Mouse (Mus musculus) limb, embryonic 14.5 days (tissue): Measurements from ENCODE around the gene Gga1. TPM values are rescaled to one million over a fixed set of nuclear protein-coding genes. Genes with fewer than 3 reads are reported as not detected.
A peak's percentile ranks its signal among the peaks of the same experiment; 100 is the strongest.

Experiments used
- ATAC-seq: fragments of 200-750 bp; cut with Nextera tagmentation; 2 replicates; pipeline ENCODE4 v1.8.0; 2017; ENCODE audit warnings: low read depth, moderate number of reproducible peaks, moderate TSS enrichment; ENCODE audit not compliant: low FRiP score
- DNase-seq: peaks from one replicate; pipeline ENCODE4 v3.0.0-alpha.2; 2015; ENCODE audit warnings: low spot score
- H3K27ac ChIP-seq: fragments of 300-500 bp; sonication (generic); replicated peaks from 2 replicates; pipeline ENCODE4 v1.5.1; 2014; ENCODE audit warnings: low read depth, mild to moderate bottlenecking, low read length, moderate library complexity, mixed read lengths
- H3K27me3 ChIP-seq: fragments of 300-500 bp; sonication (generic); 2 replicates; pipeline ENCODE4 v1.6.1; 2014; ENCODE audit warnings: low read length, mixed read lengths; ENCODE audit not compliant: control insufficient read depth, insufficient read depth
- H3K36me3 ChIP-seq: fragments of 300-500 bp; sonication (generic); 2 replicates; pipeline ENCODE4 v1.6.1; 2014; ENCODE audit warnings: mild to moderate bottlenecking, low read length, moderate library complexity, mixed read lengths; ENCODE audit not compliant: control insufficient read depth, insufficient read depth
- H3K4me1 ChIP-seq: fragments of 300-500 bp; sonication (generic); 2 replicates; pipeline ENCODE4 v1.6.1; 2014; ENCODE audit warnings: antibody characterized with exemption, low read length, mixed read lengths; ENCODE audit not compliant: control insufficient read depth, insufficient read depth
- H3K4me2 ChIP-seq: fragments of 300-500 bp; sonication (generic); replicated peaks from 2 replicates; pipeline ENCODE4 v1.6.1; 2014; ENCODE audit warnings: low read depth, mild to moderate bottlenecking, low read length, moderate library complexity; ENCODE audit not compliant: severe bottlenecking
- H3K4me3 ChIP-seq: fragments of 300-500 bp; sonication (generic); replicated peaks from 2 replicates; pipeline ENCODE4 v1.5.1; 2014; ENCODE audit warnings: low read length
- H3K9ac ChIP-seq: fragments of 300-500 bp; sonication (generic); 2 replicates; pipeline ENCODE4 v1.6.1; 2014; ENCODE audit warnings: mild to moderate bottlenecking, low read depth, low read length, moderate library complexity; ENCODE audit not compliant: severe bottlenecking
- H3K9me3 ChIP-seq: fragments of 300-500 bp; sonication (generic); 2 replicates; pipeline ENCODE4 v1.6.1; 2016; ENCODE audit warnings: low read length; ENCODE audit not compliant: control insufficient read depth
- POLR2A ChIP-seq: fragments of 200-500 bp; IDR thresholded peaks from 2 replicates; pipeline ENCODE4 v1.8.0; 2012; ENCODE audit warnings: inconsistent platforms, mild to moderate bottlenecking, moderate library complexity, borderline replicate concordance; ENCODE audit not compliant: insufficient read depth, insufficient read length; ENCODE audit errors: extremely low read depth
- WGBS: fragments of 180-500 bp; shearing (Covaris S2); extraction: QIAGEN DNeasy Blood & Tissue Kit; methylation state at CpG from one replicate; pipeline ENCODE4 v1.1.7; 2014; 5-methylcytosine and 5-hydroxymethylcytosine counted together
- polyA plus RNA-seq, 2 experiments: library from polyadenylated mRNA; depleted of rRNA in 1 of 2; stranded (reverse) in 1 of 2; unstranded in 1 of 2; fragments of >200 nt; fragmentation: Nextera tagmentation in 1 of 2; extraction: Ambion mirVana in 1 of 2; gene quantifications; 2 replicates each; pipeline versions ENCODE4 v1.2.1 to v1.2.3; 2012 to 2014

Gene Gga1
- polyA plus RNA-seq (2012; rRNA removed) (60.6 and 80.6 TPM in 2 replicates), polyA plus RNA-seq (2014; fragmentation: Nextera tagmentation; extraction: Ambion mirVana) (43.6 and 45.0 TPM in 2 replicates)

DNA sequence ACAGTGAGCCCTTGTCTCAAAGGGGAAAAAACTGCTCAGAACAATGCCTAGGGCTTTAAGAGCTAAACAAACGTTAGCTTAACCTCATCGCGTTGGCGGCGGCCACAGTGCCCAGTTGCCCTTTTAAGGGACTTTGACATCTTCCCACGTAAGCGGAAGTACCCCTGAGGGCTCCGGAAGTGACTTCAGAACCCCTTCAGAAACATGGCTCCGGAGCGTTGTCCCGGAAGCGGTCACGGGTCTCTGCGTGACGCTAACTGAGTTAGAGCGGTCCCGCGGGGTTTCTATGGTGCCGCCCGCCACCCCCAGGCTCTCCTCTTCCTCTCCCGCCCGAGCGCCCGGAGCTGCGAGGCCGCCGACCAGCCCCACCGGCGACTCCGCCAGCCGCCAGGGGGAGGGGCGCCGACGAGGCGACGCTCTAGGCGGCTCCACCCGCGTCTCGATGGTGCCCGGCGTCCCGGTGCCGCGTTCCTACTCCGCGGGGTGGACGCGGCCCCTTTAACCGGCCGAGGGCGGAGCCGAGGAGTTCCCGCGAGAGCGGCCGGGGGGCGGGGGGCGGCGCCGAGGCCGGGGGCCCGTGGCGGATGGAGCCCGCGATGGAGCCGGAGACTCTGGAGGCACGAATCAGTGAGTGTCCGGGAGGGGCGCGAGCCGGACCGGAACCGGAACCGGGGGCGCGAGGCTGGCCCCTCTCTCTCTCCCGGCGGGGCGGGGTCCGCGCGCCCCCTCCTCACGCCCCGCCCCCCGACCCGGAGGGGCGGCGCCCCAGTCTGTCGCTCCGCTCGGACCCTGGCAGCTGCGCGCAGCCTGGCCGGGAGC is at the start of gene Gga1:
Gga1 (plus strand) TSS at position 200 of the 819 bp plus-strand sequence.
- DNase-seq (peak; percentile 97), ATAC-seq (peak; percentile 89)
- H3K27ac ChIP-seq = peak within 1 kb of the TSS; percentile 99
- peaks cover 21% of the 10 kb centered on the region for H3K4me1 ChIP-seq
- H3K9me3 ChIP-seq = no peaks in the 10 kb centered on the region
- 1% methylated on average over 55 of the region's 95 CpGs for WGBS
- no peaks in the 10 kb centered on the region for H3K27me3 ChIP-seq
- peak; percentile 47; the same call in 1 of the 2 replicates for TF ChIP-seq POLR2A
- peak within 1 kb of the TSS; percentile 77 for H3K4me3 ChIP-seq
- H3K36me3 ChIP-seq = peaks cover 19% of the 10 kb centered on the region
- peak within 1 kb of the TSS; percentile 85 for H3K4me2 ChIP-seq
- H3K9ac ChIP-seq = peak within 1 kb of the TSS; percentile 90

DNA sequence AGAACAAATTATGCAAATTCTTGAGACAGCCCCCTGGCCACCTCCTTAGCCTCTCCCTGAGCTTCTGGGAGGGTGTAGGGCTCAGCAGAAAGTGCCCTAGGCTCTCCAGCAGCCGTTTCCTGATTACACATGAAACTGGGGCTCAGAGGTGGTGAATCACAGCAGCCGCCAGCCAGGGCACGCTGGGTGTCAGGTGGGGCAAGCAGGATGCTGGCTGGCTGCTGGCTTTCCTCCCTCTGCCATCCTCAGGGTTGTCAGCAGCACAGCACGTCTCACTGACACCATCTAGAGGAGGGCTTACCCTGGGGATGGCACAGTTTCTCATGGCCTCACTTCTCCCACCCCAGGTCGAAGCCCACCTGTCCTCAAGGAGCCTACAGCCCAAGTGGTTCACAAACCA is 48.7 kb upstream of the Gga1 start:
- no peaks in the 10 kb centered on the region for H3K27me3 ChIP-seq
- no peak for TF ChIP-seq POLR2A
- H3K4me3 ChIP-seq = no peak overlapping the region
- H3K9me3 ChIP-seq = no peaks in the 10 kb centered on the region
- H3K9ac ChIP-seq = no peak overlapping the region
- peaks cover 25% of the 10 kb centered on the region for H3K4me1 ChIP-seq
- 10% methylated on average over 5 of the region's 5 CpGs for WGBS
- no peak for ATAC-seq
- no peaks in the 10 kb centered on the region for H3K36me3 ChIP-seq
- no peak overlapping the region for H3K4me2 ChIP-seq
- DNase-seq = no peak
- no peak overlapping the region for H3K27ac ChIP-seq

DNA sequence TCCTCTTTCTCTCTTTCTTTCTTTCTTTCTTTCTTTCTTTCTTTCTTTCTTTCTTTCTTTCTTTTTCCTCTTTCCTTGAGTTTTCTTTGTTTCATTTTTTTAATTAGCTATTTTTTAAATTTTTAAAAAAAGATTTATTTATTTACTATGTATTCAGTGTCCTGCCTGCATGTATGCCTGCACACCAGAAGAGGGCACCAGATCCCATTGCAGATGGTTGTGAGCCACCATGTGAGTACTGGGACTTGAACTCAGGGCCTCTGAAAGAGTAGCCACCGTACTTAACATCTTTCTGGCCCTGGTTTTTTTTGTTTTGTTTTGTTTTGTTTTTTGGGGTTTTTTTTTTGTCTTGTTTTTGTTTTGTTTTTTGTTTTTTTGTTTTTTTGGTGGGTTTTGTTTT is 47.4 kb upstream of the Gga1 start:
- 92% methylated on average over 1 of the region's 1 CpGs for WGBS
- Histone ChIP-seq H3K9me3 (no peaks in the 10 kb centered on the region), H3K27ac (no peak overlapping the region), H3K9ac (no peak overlapping the region), H3K27me3 (no peaks in the 10 kb centered on the region), H3K36me3 (no peaks in the 10 kb centered on the region), H3K4me1 (peaks cover 32% of the 10 kb centered on the region), H3K4me3 (no peak overlapping the region), H3K4me2 (no peak overlapping the region)
- ATAC-seq (no peak), DNase-seq (no peak)
- TF ChIP-seq POLR2A = no peak

DNA sequence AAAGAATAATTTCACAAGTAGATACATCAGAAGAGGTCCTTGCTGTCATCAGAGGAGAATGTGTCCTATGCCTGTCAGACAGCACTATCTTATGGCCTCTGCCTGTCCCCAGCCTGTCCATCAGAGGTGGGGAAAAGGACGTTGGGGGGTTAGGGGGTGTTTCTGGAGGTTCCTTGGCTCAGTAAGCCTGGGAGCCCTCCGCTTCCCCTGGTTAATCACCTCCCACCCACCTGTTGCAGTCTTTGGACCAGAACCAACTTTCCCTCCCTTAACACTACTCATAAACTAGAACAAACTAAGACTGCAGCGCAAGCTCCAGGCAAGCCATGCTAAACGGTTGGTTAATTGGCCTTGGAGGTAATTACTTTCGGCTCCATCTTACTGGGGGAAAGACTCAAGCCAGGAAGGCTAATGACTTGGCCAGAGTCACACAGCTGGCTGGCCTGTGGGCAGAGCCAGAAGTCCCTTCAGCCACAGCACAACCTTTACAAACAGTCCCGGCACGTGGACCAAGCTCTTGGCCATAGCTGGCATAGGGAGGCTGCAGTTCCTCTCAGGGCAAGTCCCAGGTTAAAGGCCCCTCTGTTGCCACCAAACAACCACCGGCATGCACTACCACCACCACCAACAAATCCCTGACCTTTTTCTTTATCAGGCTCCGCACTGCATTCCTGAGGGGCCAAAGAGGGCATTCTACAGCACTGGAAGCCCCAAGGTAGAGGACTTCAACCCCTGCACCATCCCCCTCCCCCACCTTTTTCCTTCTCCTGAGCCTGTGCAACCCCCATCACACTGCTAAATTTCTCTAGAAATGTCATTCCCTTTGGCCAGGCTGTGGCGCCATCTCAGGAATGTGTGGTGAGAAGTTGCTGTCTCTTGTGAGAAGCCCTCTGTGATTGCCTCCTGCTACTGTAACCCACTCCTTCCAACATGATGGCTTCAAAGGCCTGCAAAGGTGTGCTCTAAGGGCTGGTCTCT is 46.0 kb upstream of the Gga1 start:
- Histone ChIP-seq H3K27ac (no peak overlapping the region), H3K27me3 (no peaks in the 10 kb centered on the region), H3K4me3 (no peak overlapping the region), H3K4me2 (no peak overlapping the region), H3K9me3 (no peaks in the 10 kb centered on the region), H3K36me3 (no peaks in the 10 kb centered on the region), H3K4me1 (peaks cover 44% of the 10 kb centered on the region), H3K9ac (no peak overlapping the region)
- 48% methylated on average over 10 of the region's 10 CpGs for WGBS
- no peak for ATAC-seq
- no peak for DNase-seq
- TF ChIP-seq POLR2A = no peak
